ENCODE assay signal across 14 mouse cellular contexts in the genomic region with DNA sequence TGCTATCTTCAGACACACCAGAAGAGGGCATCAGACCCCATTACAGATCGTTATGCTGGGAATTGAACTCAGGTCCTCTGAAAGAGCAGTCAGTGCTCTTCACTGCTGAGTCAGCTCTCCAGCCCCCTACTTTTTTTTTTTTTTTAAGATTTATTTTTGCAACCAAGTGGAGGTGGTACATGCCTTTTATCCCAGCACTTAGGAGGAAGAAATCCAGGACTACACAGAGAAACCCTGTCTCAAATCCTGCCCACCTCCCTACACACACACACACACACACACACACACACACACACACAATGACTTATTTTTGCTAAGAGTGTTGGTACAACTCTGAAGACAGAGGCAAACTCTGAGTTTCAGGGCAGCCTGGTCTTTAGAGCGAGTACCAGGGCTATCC.
"Had no signal": no experiment of that assay in that cellular context is flagged by ENCODE, and none has a peak within 500 bp of the region (broad histone marks: within the 10 kb centered on the region; RNA-seq: fewer than 3 reads in every experiment).

No protein-coding gene starts in this region.

- H3K9ac ChIP-seq: lung, embryonic 15.5 days; midbrain, embryonic 13.5 days; neural tube, embryonic 12.5 days had no signal

- H3K36me3 ChIP-seq: lung, embryonic 15.5 days had no signal

- ATAC-seq: lung, postnatal 0 days; midbrain, embryonic 13.5 days; midbrain, embryonic 16.5 days had no signal

- DNase-seq: lung, adult 18-20 months; lung, postnatal 14 days; lung, postnatal 36 days; right cerebral cortex, postnatal 14 days; thymus, adult 18-20 months; thymus, postnatal 14 days had no signal

- H3K4me1 ChIP-seq: lung, embryonic 15.5 days; megakaryocyte, embryonic 14.5 days had no signal

- H3K27ac ChIP-seq: lung, embryonic 15.5 days; macrophage; neural tube, embryonic 12.5 days had no signal

- H3K4me2 ChIP-seq: lung, embryonic 15.5 days; midbrain, embryonic 11.5 days; midbrain, embryonic 13.5 days; neural tube, embryonic 12.5 days had no signal

- H3K9me3 ChIP-seq: lung, embryonic 15.5 days; midbrain, embryonic 13.5 days; neural tube, embryonic 12.5 days had no signal

- H3K27me3 ChIP-seq: lung, embryonic 15.5 days; midbrain, embryonic 13.5 days; neural tube, embryonic 12.5 days had no signal

- H3K4me3 ChIP-seq: lung, embryonic 15.5 days; megakaryocyte, embryonic 14.5 days; midbrain, embryonic 13.5 days; neural tube, embryonic 12.5 days had no signal
